Mouse (Mus musculus): ENCODE data around the gene Efcab5. TPM values are rescaled to one million over a fixed set of nuclear protein-coding genes. Genes with fewer than 3 reads are reported as not detected.

The Efcab5 gene
- polyA plus RNA-seq (2015; fragmentation: Nextera tagmentation; extraction: Ambion mirVana) = 0.13 and 0.32 TPM in 2 replicates

- Histone ChIP-seq H3K9ac (no peak within 1 kb of the TSS), H3K9me3 (no peaks in the 10 kb centered on the region), H3K36me3 (no peaks in the 10 kb centered on the region), H3K4me1 (peaks cover 7% of the 10 kb centered on the region), H3K27ac (replicated peaks) (no peak within 1 kb of the TSS), H3K4me3 (no peak within 1 kb of the TSS), H3K4me2 (no peak within 1 kb of the TSS), H3K27me3 (replicated peaks) (no peaks in the 10 kb centered on the region)
- 77% methylated on average over 6 of the region's 6 CpGs for WGBS
- no peak for ATAC-seq (ENCODE audit: extremely low read depth, insufficient number of reproducible peaks, low FRiP score, low TSS enrichment)
Observed at GRCm38 (mm10) chr11:77188868-77189267, at the start of gene Efcab5. Efcab5 (minus strand) TSS chr11:77188968.

- H3K9me3 ChIP-seq = no peaks in the 10 kb centered on the region
- H3K9ac ChIP-seq = no peak overlapping the region
- no peak overlapping the region for H3K4me2 ChIP-seq
- no peak overlapping the region for H3K27ac ChIP-seq (replicated peaks)
- H3K4me3 ChIP-seq = no peak overlapping the region
- H3K4me1 ChIP-seq = no peaks in the 10 kb centered on the region
- H3K27me3 ChIP-seq (replicated peaks) = no peaks in the 10 kb centered on the region
- WGBS = 94% methylated on average over 1 of the region's 1 CpGs
- no peaks in the 10 kb centered on the region for H3K36me3 ChIP-seq
- no peak for ATAC-seq (ENCODE audit: extremely low read depth, insufficient number of reproducible peaks, low FRiP score, low TSS enrichment)
Observed at GRCm38 (mm10) chr11:77235267-77235666, 46.5 kb upstream of the Efcab5 start.

DNA sequence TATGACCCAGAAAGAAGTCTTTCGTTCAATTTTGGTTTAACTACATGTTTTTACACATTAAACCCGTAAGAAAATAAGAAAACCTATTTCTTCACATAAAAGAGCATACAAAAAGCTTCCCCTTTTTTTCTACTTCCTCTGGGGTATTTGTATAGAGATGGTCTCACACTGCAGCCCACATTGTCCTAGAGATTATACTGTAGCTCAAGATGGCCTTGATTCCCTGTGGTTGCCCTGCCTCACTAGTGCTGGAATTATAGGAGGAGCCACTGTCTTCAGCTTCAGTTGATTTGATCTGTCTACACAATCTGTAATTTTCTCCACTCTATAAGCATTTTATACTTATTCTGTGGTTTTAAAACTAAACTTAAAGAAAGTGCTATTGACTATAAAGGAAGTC lies 42.7 kb upstream of the Efcab5 start:
- Histone ChIP-seq H3K4me2 (no peak overlapping the region), H3K36me3 (no peaks in the 10 kb centered on the region), H3K4me3 (no peak overlapping the region), H3K9me3 (no peaks in the 10 kb centered on the region), H3K9ac (no peak overlapping the region), H3K27me3 (replicated peaks) (no peaks in the 10 kb centered on the region), H3K4me1 (no peaks in the 10 kb centered on the region), H3K27ac (replicated peaks) (no peak overlapping the region)
- ATAC-seq (ENCODE audit: extremely low read depth, insufficient number of reproducible peaks, low FRiP score, low TSS enrichment) = no peak
- 92% methylated on average over 2 of the region's 2 CpGs for WGBS

- Histone ChIP-seq H3K9ac (no peak overlapping the region), H3K4me2 (no peak overlapping the region), H3K36me3 (no peaks in the 10 kb centered on the region), H3K4me1 (no peaks in the 10 kb centered on the region), H3K4me3 (no peak overlapping the region), H3K9me3 (no peaks in the 10 kb centered on the region), H3K27ac (replicated peaks) (no peak overlapping the region), H3K27me3 (replicated peaks) (no peaks in the 10 kb centered on the region)
- 84% methylated on average over 2 of the region's 2 CpGs for WGBS
- ATAC-seq (ENCODE audit: extremely low read depth, insufficient number of reproducible peaks, low FRiP score, low TSS enrichment) = no peak
Observed at GRCm38 (mm10) chr11:77230765-77231164, 42.0 kb upstream of the Efcab5 start.

DNA sequence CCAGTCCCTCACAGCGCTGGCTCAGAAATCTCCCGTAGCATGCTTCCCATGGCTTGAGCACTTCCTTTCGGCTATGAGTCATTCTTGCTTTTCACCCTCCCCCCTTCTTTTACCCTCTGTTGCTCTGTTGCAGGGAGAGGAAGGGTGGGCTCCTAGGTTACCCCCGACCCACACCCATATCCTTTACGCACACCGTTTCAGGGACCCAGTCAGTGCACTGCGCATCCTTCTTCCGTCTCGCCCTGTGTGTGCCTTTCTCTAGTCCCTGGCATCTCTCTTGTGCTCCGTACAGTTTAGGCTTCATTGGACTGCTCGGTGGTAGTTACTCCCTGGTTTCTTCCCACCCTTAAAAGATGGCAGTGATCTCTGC lies 28.0 kb upstream of the Efcab5 start:
- H3K9ac ChIP-seq = peak overlapping the region; percentile 97
- H3K27ac ChIP-seq (replicated peaks) = peak overlapping the region; percentile 95
- no peaks in the 10 kb centered on the region for H3K9me3 ChIP-seq
- peaks cover 28% of the 10 kb centered on the region for H3K4me1 ChIP-seq
- H3K4me3 ChIP-seq = peak overlapping the region; percentile 87
- under 1% methylated on average over 11 of the region's 11 CpGs for WGBS
- H3K27me3 ChIP-seq (replicated peaks) = no peaks in the 10 kb centered on the region
- H3K36me3 ChIP-seq = no peaks in the 10 kb centered on the region
- peak overlapping the region; percentile 89 for H3K4me2 ChIP-seq
- ATAC-seq (ENCODE audit: extremely low read depth, insufficient number of reproducible peaks, low FRiP score, low TSS enrichment) = peak; percentile 32; the same call in 1 of the 2 replicates

GRCm38 (mm10) chr11:77215951-77216760 lies 27.4 kb upstream of the Efcab5 start, which contains the start of gene Ssh2:
Ssh2 (plus strand) TSS chr11:77216287.
- H3K36me3 ChIP-seq = no peaks in the 10 kb centered on the region
- no peaks in the 10 kb centered on the region for H3K27me3 ChIP-seq (replicated peaks)
- peak within 1 kb of the TSS; percentile 95 for H3K27ac ChIP-seq (replicated peaks)
- H3K9ac ChIP-seq = peak within 1 kb of the TSS; percentile 97
- H3K4me2 ChIP-seq = peak within 1 kb of the TSS; percentile 89
- no peaks in the 10 kb centered on the region for H3K9me3 ChIP-seq
- peaks cover 28% of the 10 kb centered on the region for H3K4me1 ChIP-seq
- WGBS = under 1% methylated on average over 76 of the region's 82 CpGs
- H3K4me3 ChIP-seq = peak within 1 kb of the TSS; percentile 87
- peak; percentile 73 for ATAC-seq (ENCODE audit: extremely low read depth, insufficient number of reproducible peaks, low FRiP score, low TSS enrichment)

GRCm38 (mm10) chr11:77215483-77215882 lies 26.7 kb upstream of the Efcab5 start:
- ATAC-seq (ENCODE audit: extremely low read depth, insufficient number of reproducible peaks, low FRiP score, low TSS enrichment) = no peak
- H3K27ac ChIP-seq (replicated peaks) = peak overlapping the region; percentile 95
- H3K4me3 ChIP-seq = peak overlapping the region; percentile 87
- H3K4me2 ChIP-seq = peak overlapping the region; percentile 89
- H3K27me3 ChIP-seq (replicated peaks) = no peaks in the 10 kb centered on the region
- H3K36me3 ChIP-seq = no peaks in the 10 kb centered on the region
- no peaks in the 10 kb centered on the region for H3K9me3 ChIP-seq
- H3K9ac ChIP-seq = peak overlapping the region; percentile 97
- peaks cover 28% of the 10 kb centered on the region for H3K4me1 ChIP-seq
- WGBS = 1% methylated on average over 11 of the region's 11 CpGs

- no peak for ATAC-seq (ENCODE audit: extremely low read depth, insufficient number of reproducible peaks, low FRiP score, low TSS enrichment)
- 2% methylated on average over 1 of the region's 1 CpGs for WGBS
- Histone ChIP-seq H3K27ac (replicated peaks) (no peak overlapping the region), H3K36me3 (no peaks in the 10 kb centered on the region), H3K4me3 (peak overlapping the region; percentile 87), H3K9ac (no peak overlapping the region), H3K27me3 (replicated peaks) (no peaks in the 10 kb centered on the region), H3K9me3 (no peaks in the 10 kb centered on the region), H3K4me2 (peak overlapping the region; percentile 89), H3K4me1 (peaks cover 28% of the 10 kb centered on the region)
Observed at GRCm38 (mm10) chr11:77214755-77215154, 26.0 kb upstream of the Efcab5 start.

DNA sequence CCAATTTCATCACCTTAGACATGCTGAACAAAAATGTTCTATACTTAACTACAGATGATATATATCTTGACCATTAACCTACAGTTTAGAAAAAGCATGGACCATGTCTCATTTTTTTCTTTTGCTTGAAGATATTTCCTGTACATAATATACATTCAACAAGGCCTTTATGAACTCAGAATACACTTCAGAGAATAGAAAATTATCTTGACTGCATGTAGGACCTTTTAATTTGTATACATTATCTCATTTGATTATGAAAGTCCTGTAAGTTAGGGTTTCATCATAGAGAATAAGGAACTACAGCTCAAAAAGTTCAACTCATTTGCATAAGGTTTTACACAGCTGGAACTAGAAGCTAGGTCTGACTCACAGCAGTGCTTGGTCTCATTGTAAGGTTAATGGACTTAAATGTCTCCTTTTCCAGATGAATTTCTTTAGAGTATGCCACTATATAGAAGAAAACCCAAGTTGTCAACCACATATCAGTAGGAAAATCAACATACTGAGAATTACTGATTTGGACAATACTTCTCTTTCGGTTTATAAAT lies 25.4 kb upstream of the Efcab5 start:
- no peak for ATAC-seq (ENCODE audit: extremely low read depth, insufficient number of reproducible peaks, low FRiP score, low TSS enrichment)
- H3K4me1 ChIP-seq = peaks cover 28% of the 10 kb centered on the region
- H3K9me3 ChIP-seq = no peaks in the 10 kb centered on the region
- no peaks in the 10 kb centered on the region for H3K27me3 ChIP-seq (replicated peaks)
- no peaks in the 10 kb centered on the region for H3K36me3 ChIP-seq
- H3K4me2 ChIP-seq = no peak overlapping the region
- H3K27ac ChIP-seq (replicated peaks) = no peak overlapping the region
- H3K9ac ChIP-seq = no peak overlapping the region
- no peak overlapping the region for H3K4me3 ChIP-seq
- WGBS = 88% methylated on average over 1 of the region's 1 CpGs

DNA sequence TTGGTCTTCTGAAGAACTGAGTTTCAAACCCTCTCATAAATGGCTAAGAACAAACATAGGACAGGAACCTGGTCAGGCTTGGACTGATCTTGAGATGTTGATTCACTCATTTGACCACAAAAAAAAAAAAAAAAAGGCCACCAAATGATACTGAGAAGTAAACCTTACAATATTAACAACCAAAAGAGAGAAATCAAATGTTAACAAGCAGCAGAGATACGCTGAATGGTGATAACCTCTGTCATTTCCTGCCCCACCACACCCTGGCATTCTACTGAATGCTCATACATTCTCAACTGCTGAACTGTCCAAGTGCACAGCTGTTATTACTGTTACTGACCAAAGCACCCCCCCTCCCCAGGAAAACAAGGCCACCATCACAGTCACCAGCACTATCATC lies 11.9 kb upstream of the Efcab5 start:
- Histone ChIP-seq H3K27me3 (replicated peaks) (no peaks in the 10 kb centered on the region), H3K9ac (no peak overlapping the region), H3K4me1 (peaks cover 12% of the 10 kb centered on the region), H3K9me3 (no peaks in the 10 kb centered on the region), H3K4me3 (no peak overlapping the region), H3K4me2 (no peak overlapping the region), H3K27ac (replicated peaks) (no peak overlapping the region), H3K36me3 (no peaks in the 10 kb centered on the region)
- 68% methylated on average over 1 of the region's 1 CpGs for WGBS
- ATAC-seq (ENCODE audit: extremely low read depth, insufficient number of reproducible peaks, low FRiP score, low TSS enrichment) = no peak

DNA sequence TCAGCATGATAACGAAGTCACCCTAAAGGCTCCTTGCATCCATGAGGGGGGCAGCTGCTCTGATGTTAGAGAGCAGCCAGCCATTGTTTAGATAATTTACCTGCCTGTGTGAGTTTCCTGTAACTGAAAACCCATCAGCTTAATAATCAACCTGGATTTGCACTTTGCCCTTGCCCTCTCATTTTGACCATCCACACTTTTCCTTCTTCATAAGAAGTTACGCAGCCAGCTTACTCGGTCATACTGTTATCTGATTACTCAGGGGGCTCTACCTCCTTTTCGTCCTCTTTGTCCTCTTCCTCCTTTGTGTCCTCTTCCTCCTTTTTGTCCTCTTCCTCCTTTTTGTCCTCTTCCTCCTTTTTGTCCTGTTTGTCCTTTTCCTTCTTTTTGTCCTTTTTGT lies 10.9 kb upstream of the Efcab5 start:
- no peak for ATAC-seq (ENCODE audit: extremely low read depth, insufficient number of reproducible peaks, low FRiP score, low TSS enrichment)
- WGBS = 55% methylated on average over 4 of the region's 4 CpGs
- H3K9ac ChIP-seq = no peak overlapping the region

More for the DNA sequence above, 10.9 kb upstream of the Efcab5 start:
- H3K4me2 ChIP-seq = no peak overlapping the region
- H3K36me3 ChIP-seq = no peaks in the 10 kb centered on the region
- H3K4me3 ChIP-seq = no peak overlapping the region
- H3K4me1 ChIP-seq = peaks cover 23% of the 10 kb centered on the region
- no peaks in the 10 kb centered on the region for H3K9me3 ChIP-seq
- no peak overlapping the region for H3K27ac ChIP-seq (replicated peaks)
- H3K27me3 ChIP-seq (replicated peaks) = no peaks in the 10 kb centered on the region
